In the genomic region with DNA sequence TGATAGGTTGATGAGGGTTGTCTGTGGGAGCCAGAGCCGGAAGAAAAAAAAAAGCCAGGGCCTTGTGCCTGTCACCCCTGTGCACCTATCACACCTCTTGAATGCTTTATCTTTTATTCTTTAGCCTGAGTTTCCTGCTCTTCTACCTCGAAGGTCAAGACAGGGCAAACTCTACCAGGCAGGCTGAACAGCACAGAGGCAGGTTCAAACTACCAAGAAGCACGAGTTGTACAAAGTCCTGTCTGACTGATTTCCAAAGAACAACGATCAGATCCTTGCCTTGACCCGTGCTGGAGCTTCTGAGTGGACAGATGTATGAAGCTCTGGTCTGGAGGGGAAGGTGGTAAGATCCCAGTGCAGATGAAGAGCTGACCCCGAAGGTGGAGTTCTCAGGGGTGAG, we compare ENCODE assay signal across 19 mouse cellular contexts. TPM values are rescaled to one million over a fixed set of nuclear protein-coding genes. Genes with fewer than 3 reads are reported as not detected.
DNase-seq lines count a peak whose midpoint lies in the region; ATAC-seq lines count a peak whose summit lies in the region.
"Had no signal": no experiment of that assay in that cellular context is flagged by ENCODE, and none has a peak within 500 bp of the region (broad histone marks: within the 10 kb centered on the region; RNA-seq: fewer than 3 reads in every experiment).

No protein-coding gene starts in this region.

- H3K9me3 ChIP-seq in heart, embryonic 11.5 days (replicated peaks; ENCODE audit: control insufficient read depth, low read length) = no peaks in the 10 kb centered on the region
- no peaks in the 10 kb centered on the region for H3K9me3 ChIP-seq in intestine, embryonic 15.5 days
- no peaks in the 10 kb centered on the region for H3K9me3 ChIP-seq in hindbrain, embryonic 11.5 days (ENCODE audit: control insufficient read depth, low read length)
- H3K9me3 ChIP-seq: embryonic facial prominence, embryonic 10.5 days; hindbrain, embryonic 13.5 days; megakaryocyte, embryonic 14.5 days had no signal

- intact Hi-C loops in heart, postnatal 10 days (cut with DNase I) = no loop called here

- ATAC-seq in heart, embryonic 11.5 days (replicated peaks; ENCODE audit: insufficient number of reproducible peaks, low FRiP score, low TSS enrichment) = no peak
- ATAC-seq in intestine, embryonic 15.5 days = peak; percentile 30; the same call in 1 of the 2 replicates
- ATAC-seq in hindbrain, embryonic 11.5 days (ENCODE audit: low FRiP score) = no peak
- ATAC-seq: activated CD4-positive, CD25-positive, alpha-beta regulatory T cell, adult 4 months had no signal

- peaks cover 5% of the 10 kb centered on the region; the same call in 1 of the 2 replicates for H3K36me3 ChIP-seq in heart, embryonic 11.5 days (ENCODE audit: control insufficient read depth, insufficient read depth, low read length)
- H3K36me3 ChIP-seq in intestine, embryonic 15.5 days = no peaks in the 10 kb centered on the region
- H3K36me3 ChIP-seq in hindbrain, embryonic 11.5 days (ENCODE audit: control insufficient read depth, insufficient read depth, low read length) = no peaks in the 10 kb centered on the region
- H3K36me3 ChIP-seq: G1E; hindbrain, embryonic 13.5 days had no signal

- DNase-seq in heart, postnatal 10 days = no peak
- DNase-seq in kidney, adult 11 months = peak; percentile 80
- no peak for DNase-seq in kidney, postnatal 4 days
- peak; percentile 64 to 79 for DNase-seq in kidney, postnatal 25 days
- DNase-seq in hindbrain, embryonic 11.5 days (ENCODE audit: low spot score) = no peak
- DNase-seq: adrenal gland, postnatal 10 days; cerebellum, adult 9-10 months; layer of hippocampus, adult 9-11 months; lung, postnatal 10 days; midbrain, embryonic 14.5 days; thymus, postnatal 14 days had no signal

- H3K4me3 ChIP-seq in heart, embryonic 11.5 days (ENCODE audit: low read depth, low read length) = no peak overlapping the region
- no peak overlapping the region for H3K4me3 ChIP-seq in intestine, embryonic 15.5 days (replicated peaks)
- no peak overlapping the region for H3K4me3 ChIP-seq in hindbrain, embryonic 11.5 days (ENCODE audit: low read depth, low read length)
- H3K4me3 ChIP-seq: embryonic facial prominence, embryonic 10.5 days; hindbrain, embryonic 13.5 days; megakaryocyte, embryonic 14.5 days had no signal

- H3K4me2 ChIP-seq in heart, embryonic 11.5 days = no peak overlapping the region
- H3K4me2 ChIP-seq in intestine, embryonic 15.5 days (replicated peaks) = no peak overlapping the region
- no peak overlapping the region for H3K4me2 ChIP-seq in hindbrain, embryonic 11.5 days (replicated peaks; ENCODE audit: low read depth, low read length)
- H3K4me2 ChIP-seq: hindbrain, embryonic 13.5 days had no signal

- 0 out of 2 replicates have a peak overlapping the region, but pooled peaks have one; percentile 29 for H3K27ac ChIP-seq in heart, embryonic 11.5 days (ENCODE audit: low read depth, low read length)
- no peak overlapping the region for H3K27ac ChIP-seq in intestine, embryonic 15.5 days
- no peak overlapping the region for H3K27ac ChIP-seq in hindbrain, embryonic 11.5 days (ENCODE audit: low read depth, low read length)
- H3K27ac ChIP-seq: embryonic facial prominence, embryonic 10.5 days; hindbrain, embryonic 13.5 days; kidney, postnatal 0 days had no signal

- WGBS in heart, embryonic 11.5 days (ENCODE audit: insufficient replicate concordance) = 51% methylated on average over 6 of the region's 6 CpGs
- 69% methylated on average over 6 of the region's 6 CpGs for WGBS in intestine, embryonic 15.5 days
- 87% methylated on average over 6 of the region's 6 CpGs for WGBS in hindbrain, embryonic 11.5 days

- H3K9ac ChIP-seq in heart, embryonic 11.5 days (ENCODE audit: low read depth, low read length) = no peak overlapping the region
- no peak overlapping the region for H3K9ac ChIP-seq in intestine, embryonic 15.5 days
- H3K9ac ChIP-seq in hindbrain, embryonic 11.5 days (ENCODE audit: low read depth, low read length) = no peak overlapping the region
- H3K9ac ChIP-seq: hindbrain, embryonic 13.5 days had no signal

- peaks cover 84% of the 10 kb centered on the region for H3K4me1 ChIP-seq in heart, embryonic 11.5 days (ENCODE audit: control insufficient read depth, insufficient read depth, low read length)
- peaks cover 39% of the 10 kb centered on the region for H3K4me1 ChIP-seq in intestine, embryonic 15.5 days (replicated peaks)
- no peaks in the 10 kb centered on the region for H3K4me1 ChIP-seq in hindbrain, embryonic 11.5 days (replicated peaks; ENCODE audit: control insufficient read depth, insufficient read depth, low read length)

- H3K27me3 ChIP-seq in heart, embryonic 11.5 days (ENCODE audit: control insufficient read depth, insufficient read depth, low read length) = no peaks in the 10 kb centered on the region
- H3K27me3 ChIP-seq in intestine, embryonic 15.5 days (replicated peaks) = no peaks in the 10 kb centered on the region
- no peaks in the 10 kb centered on the region for H3K27me3 ChIP-seq in hindbrain, embryonic 11.5 days (ENCODE audit: control insufficient read depth, insufficient read depth, low read length)
- H3K27me3 ChIP-seq: hindbrain, embryonic 13.5 days; megakaryocyte, embryonic 14.5 days had no signal

RNA-seq across cellular contexts. Expression of gene Creb3l2, which starts 20.8 kb away (rescaled TPM):
- 42.9 and 52.9 TPM in 2 replicates for polyA plus RNA-seq in heart, embryonic 11.5 days (2014; fragmentation: Nextera tagmentation; extraction: Ambion mirVana)
- 10 to 100 TPM; 40.0 to 42.0 TPM for total RNA-seq in heart, postnatal 10 days (2021)
- 15.6 and 15.8 TPM in 2 replicates for polyA plus RNA-seq in intestine, embryonic 15.5 days (2015; fragmentation: Nextera tagmentation; extraction: Ambion mirVana)
- 7.6 and 10.4 TPM in 2 replicates for polyA plus RNA-seq in hindbrain, embryonic 11.5 days (2014; fragmentation: Nextera tagmentation; extraction: Ambion mirVana)
- polyA plus RNA-seq: G1E had no signal

Comparison
In these comparisons a context has a peak if more than half of its experiments do, and no peak if none do; other contexts are left out.
1. DNase-seq: peak in kidney, adult 11 months (single experiment) and kidney, postnatal 25 days (2 of 2); none in heart, postnatal 10 days (0 of 2), kidney, postnatal 4 days (0 of 2) and hindbrain, embryonic 11.5 days (single experiment).